Mouse (Mus musculus) hindbrain, embryonic 15.5 days (tissue): Measurements from ENCODE around the gene Kif3c. TPM values are rescaled to one million over a fixed set of nuclear protein-coding genes. Genes with fewer than 3 reads are reported as not detected.

Experiments
- ATAC-seq: fragments of 200-750 bp; cut with Nextera tagmentation; 2 replicates; pipeline ENCODE4 v1.8.0; 2017; ENCODE audit warnings: low read depth, moderate number of reproducible peaks, moderate TSS enrichment; ENCODE audit not compliant: low FRiP score
- H3K27ac ChIP-seq: fragments of 300-500 bp; sonication (generic); replicated peaks from 2 replicates; pipeline ENCODE4 v1.5.1; 2015; ENCODE audit warnings: mild to moderate bottlenecking, inconsistent platforms
- H3K27me3 ChIP-seq: fragments of 300-500 bp; sonication (generic); 2 replicates; pipeline ENCODE4 v1.6.1; 2015; ENCODE audit warnings: control low read depth, inconsistent platforms
- H3K36me3 ChIP-seq: fragments of 300-500 bp; sonication (generic); 2 replicates; pipeline ENCODE4 v1.6.1; 2015; ENCODE audit warnings: control low read depth, inconsistent platforms
- H3K4me1 ChIP-seq: fragments of 300-500 bp; sonication (generic); replicated peaks from 2 replicates; pipeline ENCODE4 v1.6.1; 2015; ENCODE audit warnings: control low read depth, inconsistent platforms
- H3K4me2 ChIP-seq: fragments of 300-500 bp; sonication (generic); 2 replicates; pipeline ENCODE4 v1.6.1; 2015; ENCODE audit warnings: moderate library complexity, mild to moderate bottlenecking, inconsistent platforms
- H3K4me3 ChIP-seq: fragments of 300-500 bp; sonication (generic); 2 replicates; pipeline ENCODE4 v1.5.1; 2015; ENCODE audit warnings: mild to moderate bottlenecking, inconsistent platforms
- H3K9ac ChIP-seq: fragments of 300-500 bp; sonication (generic); 2 replicates; pipeline ENCODE4 v1.6.1; 2015; ENCODE audit warnings: inconsistent platforms
- H3K9me3 ChIP-seq: fragments of 300-500 bp; sonication (generic); 2 replicates; pipeline ENCODE4 v1.6.1; 2016; ENCODE audit warnings: control low read depth, inconsistent platforms
- WGBS: fragments of 180-500 bp; shearing (Covaris S2); methylation state at CpG from one replicate; pipeline ENCODE4 v1.1.7; 2015; 5-methylcytosine and 5-hydroxymethylcytosine counted together
- polyA plus RNA-seq: library from polyadenylated mRNA; unstranded; fragments of >200 nt; fragmentation: Nextera tagmentation; extraction: Ambion mirVana; gene quantifications from 2 replicates; pipeline ENCODE4 v1.2.1, GENCODE M21; 2015

The Kif3c gene
- polyA plus RNA-seq, 1 experiment from 2014 or later = 85.8 TPM

DNA sequence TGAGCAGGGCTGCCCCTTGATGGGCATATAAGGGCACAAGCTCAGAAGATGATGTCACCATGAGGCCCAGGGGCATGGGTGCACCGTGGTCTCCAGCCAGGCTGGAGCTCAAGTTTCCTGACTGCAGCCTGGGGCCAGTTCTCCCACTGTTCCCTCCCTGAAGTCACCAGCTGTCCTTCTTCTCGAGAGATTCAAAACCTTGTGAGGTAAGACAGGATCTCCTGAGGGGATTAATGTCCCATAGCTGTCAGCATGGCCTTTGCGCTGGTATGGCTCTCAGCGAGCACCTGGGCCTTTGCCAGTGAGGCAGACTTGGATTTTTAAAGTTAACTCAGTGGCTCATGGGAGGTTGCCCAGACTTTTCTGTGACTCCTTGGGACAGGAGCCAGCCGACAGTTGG lies 14.8 kb upstream of the Kif3c start:
- 73% methylated on average over 5 of the region's 5 CpGs for WGBS
- no peaks in the 10 kb centered on the region for H3K27me3 ChIP-seq
- H3K36me3 ChIP-seq = no peaks in the 10 kb centered on the region
- H3K4me3 ChIP-seq = no peak overlapping the region
- no peak overlapping the region for H3K27ac ChIP-seq
- no peaks in the 10 kb centered on the region for H3K4me1 ChIP-seq
- no peak for ATAC-seq
- no peaks in the 10 kb centered on the region for H3K9me3 ChIP-seq
- no peak overlapping the region for H3K4me2 ChIP-seq
- no peak overlapping the region for H3K9ac ChIP-seq

DNA sequence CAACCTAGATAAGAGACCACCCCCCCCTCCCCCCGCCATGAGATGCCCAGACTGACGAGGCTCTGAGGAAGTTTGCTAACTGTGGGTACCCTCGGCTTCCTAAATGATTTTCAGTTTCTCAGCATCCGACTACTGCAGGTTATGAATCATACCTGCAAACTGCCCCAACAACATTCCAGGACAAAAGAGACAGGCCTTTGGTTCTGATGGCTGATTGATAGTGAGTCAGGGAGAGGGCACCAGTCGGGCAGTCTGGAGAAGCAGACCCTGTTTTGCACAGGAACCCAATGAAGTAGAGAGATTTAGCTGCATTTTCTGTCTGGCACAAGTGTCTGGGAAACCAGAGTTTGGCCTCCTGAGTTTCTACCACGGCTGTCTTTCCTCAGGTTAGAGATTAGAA lies 12.7 kb upstream of the Kif3c start:
- WGBS = 83% methylated on average over 6 of the region's 6 CpGs
- Histone ChIP-seq H3K27me3 (no peaks in the 10 kb centered on the region), H3K4me3 (no peak overlapping the region), H3K36me3 (no peaks in the 10 kb centered on the region), H3K4me2 (no peak overlapping the region), H3K27ac (no peak overlapping the region), H3K9me3 (no peaks in the 10 kb centered on the region), H3K9ac (no peak overlapping the region), H3K4me1 (no peaks in the 10 kb centered on the region)
- no peak for ATAC-seq

DNA sequence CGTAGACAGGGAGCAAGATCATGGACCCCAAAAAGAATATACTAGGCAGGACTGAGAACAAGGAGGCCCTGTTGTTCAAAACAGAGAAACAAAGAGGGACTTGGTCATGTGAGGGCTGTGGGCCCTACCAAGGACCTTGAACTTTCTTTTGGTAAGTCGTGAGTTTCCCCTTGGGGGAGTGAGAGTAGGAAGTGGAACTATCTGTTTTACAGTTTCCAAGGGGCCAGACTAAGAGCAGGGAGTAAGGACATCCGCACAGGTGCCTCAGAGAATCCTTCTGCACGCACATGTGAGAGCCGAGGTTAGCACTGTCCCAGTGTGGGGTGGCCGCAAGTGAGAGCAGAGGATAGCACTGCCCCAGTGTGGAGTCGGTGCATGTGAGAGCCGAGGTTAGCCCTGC lies 9.9 kb upstream of the Kif3c start:
- H3K27ac ChIP-seq = no peak overlapping the region
- H3K36me3 ChIP-seq = no peaks in the 10 kb centered on the region
- no peak for ATAC-seq
- no peak overlapping the region for H3K4me2 ChIP-seq
- no peaks in the 10 kb centered on the region for H3K4me1 ChIP-seq
- WGBS = 91% methylated on average over 8 of the region's 8 CpGs
- no peaks in the 10 kb centered on the region for H3K27me3 ChIP-seq
- H3K4me3 ChIP-seq = no peak overlapping the region
- no peaks in the 10 kb centered on the region for H3K9me3 ChIP-seq
- no peak overlapping the region for H3K9ac ChIP-seq

GRCm38 (mm10) chr12:3356824-3357223 lies 8.1 kb upstream of the Kif3c start:
- H3K9ac ChIP-seq = no peak overlapping the region
- ATAC-seq = no peak; the same call in 1 of the 2 replicates
- no peaks in the 10 kb centered on the region for H3K36me3 ChIP-seq
- WGBS = 80% methylated on average over 16 of the region's 16 CpGs
- no peaks in the 10 kb centered on the region for H3K9me3 ChIP-seq
- no peak overlapping the region for H3K27ac ChIP-seq
- no peaks in the 10 kb centered on the region for H3K4me1 ChIP-seq
- H3K4me2 ChIP-seq = peak overlapping the region; percentile 32
- 0 out of 2 replicates have a peak overlapping the region, but pooled peaks have one; percentile 15 for H3K4me3 ChIP-seq
- H3K27me3 ChIP-seq = no peaks in the 10 kb centered on the region

- Histone ChIP-seq H3K9ac (no peak overlapping the region), H3K27me3 (no peaks in the 10 kb centered on the region), H3K9me3 (no peaks in the 10 kb centered on the region), H3K4me3 (no peak overlapping the region), H3K36me3 (no peaks in the 10 kb centered on the region), H3K4me1 (0 out of 2 replicates have a peak, but pooled peaks cover 5% of the 10 kb centered on the region), H3K4me2 (no peak overlapping the region), H3K27ac (no peak overlapping the region)
- WGBS = 33% methylated on average over 3 of the region's 3 CpGs
- ATAC-seq = no peak
These were observed 5.6 kb upstream of the Kif3c start for GRCm38 (mm10) chr12:3359302-3359701.

DNA sequence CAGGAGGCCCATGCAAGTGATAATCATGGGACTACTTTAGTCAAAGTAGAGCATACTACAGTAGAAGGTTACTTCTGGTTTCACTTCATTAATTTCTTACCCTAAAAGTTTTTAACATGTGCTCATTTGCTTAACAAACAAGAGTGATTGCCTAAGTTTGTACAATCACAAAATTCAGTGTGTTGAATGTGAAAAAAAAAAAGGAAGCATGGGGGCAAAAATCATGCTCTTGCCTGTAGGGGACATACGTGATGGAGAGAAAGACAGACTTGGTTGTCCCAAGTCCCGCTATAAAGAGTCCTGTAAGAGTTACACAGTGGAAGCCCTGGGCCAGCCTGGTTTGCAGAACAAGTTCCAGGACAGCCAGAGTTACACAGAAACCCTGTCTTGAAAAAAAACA lies 4.9 kb upstream of the Kif3c start:
- 92% methylated on average over 2 of the region's 2 CpGs for WGBS
- H3K4me3 ChIP-seq = no peak overlapping the region
- H3K36me3 ChIP-seq = no peaks in the 10 kb centered on the region
- no peak overlapping the region for H3K9ac ChIP-seq
- H3K27ac ChIP-seq = no peak overlapping the region
- H3K4me1 ChIP-seq = 0 out of 2 replicates have a peak, but pooled peaks cover 9% of the 10 kb centered on the region
- H3K27me3 ChIP-seq = no peaks in the 10 kb centered on the region
- H3K4me2 ChIP-seq = no peak overlapping the region
- H3K9me3 ChIP-seq = no peaks in the 10 kb centered on the region
- no peak for ATAC-seq

- no peaks in the 10 kb centered on the region for H3K9me3 ChIP-seq
- WGBS = 79% methylated on average over 5 of the region's 5 CpGs
- H3K9ac ChIP-seq = no peak overlapping the region
- peak overlapping the region; percentile 68; the same call in 1 of the 2 replicates for H3K4me2 ChIP-seq
- peaks cover 12% of the 10 kb centered on the region; the same call in 1 of the 2 replicates for H3K36me3 ChIP-seq
- no peaks in the 10 kb centered on the region for H3K27me3 ChIP-seq
- peaks cover 37% of the 10 kb centered on the region for H3K4me1 ChIP-seq
- peak; percentile 4 for ATAC-seq
- no peak overlapping the region; the same call in 1 of the 2 replicates for H3K4me3 ChIP-seq
- H3K27ac ChIP-seq = peak overlapping the region; percentile 97
These were observed 856 bp upstream of the Kif3c start for GRCm38 (mm10) chr12:3364076-3364475.

DNA sequence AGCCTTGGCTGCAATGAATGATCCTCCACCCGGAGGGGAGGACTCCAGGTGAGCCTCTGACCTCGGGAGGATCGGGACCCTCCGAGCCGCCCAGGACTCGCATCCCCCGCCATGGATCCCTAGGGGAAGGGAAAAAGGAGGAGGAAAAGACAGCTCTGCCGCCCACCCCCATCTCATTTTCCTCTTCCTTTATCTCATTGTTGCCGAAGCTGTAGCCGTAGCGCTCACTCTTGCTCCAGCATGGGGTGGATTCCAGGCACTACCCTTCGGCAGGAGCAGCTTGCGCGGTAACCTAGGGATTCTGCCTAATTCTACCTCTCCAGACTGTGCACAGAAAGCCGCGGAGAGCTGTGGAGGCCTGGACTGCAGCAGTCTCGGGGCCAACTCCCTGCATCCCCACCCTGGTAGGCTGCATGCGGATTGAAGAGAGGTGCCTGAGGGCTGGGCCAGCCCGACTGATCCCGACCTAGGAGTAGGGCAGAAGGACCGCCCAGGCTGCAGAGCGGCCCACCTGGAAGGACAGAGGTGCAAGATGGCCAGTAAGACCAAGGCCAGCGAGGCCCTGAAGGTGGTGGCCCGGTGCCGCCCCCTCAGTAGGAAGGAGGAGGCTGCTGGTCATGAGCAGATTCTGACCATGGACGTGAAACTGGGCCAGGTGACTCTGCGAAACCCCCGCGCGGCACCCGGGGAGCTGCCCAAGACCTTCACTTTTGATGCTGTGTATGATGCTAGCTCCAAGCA lies 687 bp downstream of the Kif3c start:
- peak; percentile 15 for ATAC-seq
- 3% methylated on average over 31 of the region's 31 CpGs for WGBS
- Histone ChIP-seq H3K36me3 (peaks cover 12% of the 10 kb centered on the region; the same call in 1 of the 2 replicates), H3K4me1 (peaks cover 53% of the 10 kb centered on the region), H3K9me3 (no peaks in the 10 kb centered on the region), H3K4me2 (peak overlapping the region; percentile 68), H3K27me3 (no peaks in the 10 kb centered on the region), H3K4me3 (peak overlapping the region; percentile 79), H3K27ac (peak overlapping the region; percentile 97), H3K9ac (peak overlapping the region; percentile 92)

DNA sequence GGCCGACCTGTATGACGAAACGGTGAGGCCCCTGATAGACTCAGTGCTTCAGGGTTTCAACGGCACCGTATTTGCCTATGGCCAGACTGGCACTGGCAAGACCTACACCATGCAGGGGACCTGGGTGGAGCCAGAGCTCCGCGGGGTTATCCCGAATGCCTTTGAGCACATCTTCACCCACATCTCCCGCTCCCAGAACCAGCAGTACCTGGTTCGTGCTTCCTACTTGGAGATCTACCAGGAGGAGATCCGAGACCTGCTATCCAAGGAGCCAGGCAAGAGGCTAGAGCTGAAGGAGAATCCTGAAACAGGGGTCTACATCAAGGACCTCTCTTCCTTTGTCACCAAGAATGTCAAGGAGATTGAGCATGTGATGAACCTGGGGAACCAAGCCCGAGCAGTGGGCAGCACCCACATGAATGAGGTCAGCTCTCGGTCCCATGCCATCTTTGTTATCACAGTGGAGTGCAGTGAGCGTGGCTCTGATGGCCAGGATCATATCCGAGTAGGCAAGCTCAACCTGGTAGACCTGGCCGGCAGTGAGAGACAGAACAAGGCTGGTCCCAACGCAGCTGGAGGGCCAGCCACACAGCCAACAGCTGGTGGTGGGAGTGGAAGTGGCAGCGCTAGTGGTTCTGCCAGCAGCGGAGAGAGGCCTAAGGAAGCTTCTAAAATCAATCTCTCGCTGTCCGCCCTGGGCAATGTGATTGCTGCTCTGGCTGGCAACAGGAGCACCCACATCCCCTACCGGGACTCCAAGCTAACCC lies 1.4 kb downstream of the Kif3c start:
- Histone ChIP-seq H3K27me3 (no peaks in the 10 kb centered on the region), H3K4me3 (peak overlapping the region; percentile 79), H3K9ac (peak overlapping the region; percentile 92), H3K9me3 (no peaks in the 10 kb centered on the region), H3K4me1 (peaks cover 60% of the 10 kb centered on the region), H3K36me3 (peaks cover 12% of the 10 kb centered on the region; the same call in 1 of the 2 replicates), H3K27ac (peak overlapping the region; percentile 97), H3K4me2 (peak overlapping the region; percentile 68)
- 61% methylated on average over 22 of the region's 22 CpGs for WGBS
- no peak for ATAC-seq

DNA sequence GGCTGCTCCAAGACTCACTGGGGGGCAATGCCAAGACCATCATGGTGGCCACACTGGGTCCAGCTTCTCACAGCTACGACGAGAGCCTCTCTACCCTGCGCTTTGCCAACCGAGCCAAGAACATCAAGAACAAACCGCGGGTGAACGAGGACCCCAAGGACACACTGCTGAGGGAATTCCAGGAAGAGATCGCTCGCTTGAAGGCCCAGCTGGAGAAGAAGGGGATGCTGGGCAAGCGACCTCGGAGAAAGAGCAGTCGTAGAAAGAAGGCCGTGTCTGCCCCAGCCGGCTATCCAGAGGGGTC lies 2.0 kb downstream of the Kif3c start:
- Histone ChIP-seq H3K27me3 (no peaks in the 10 kb centered on the region), H3K9ac (no peak overlapping the region), H3K9me3 (no peaks in the 10 kb centered on the region), H3K27ac (no peak overlapping the region), H3K4me3 (peak overlapping the region; percentile 79), H3K36me3 (peaks cover 12% of the 10 kb centered on the region; the same call in 1 of the 2 replicates), H3K4me2 (peak overlapping the region; percentile 68), H3K4me1 (peaks cover 66% of the 10 kb centered on the region)
- ATAC-seq = no peak
- 95% methylated on average over 14 of the region's 14 CpGs for WGBS

DNA sequence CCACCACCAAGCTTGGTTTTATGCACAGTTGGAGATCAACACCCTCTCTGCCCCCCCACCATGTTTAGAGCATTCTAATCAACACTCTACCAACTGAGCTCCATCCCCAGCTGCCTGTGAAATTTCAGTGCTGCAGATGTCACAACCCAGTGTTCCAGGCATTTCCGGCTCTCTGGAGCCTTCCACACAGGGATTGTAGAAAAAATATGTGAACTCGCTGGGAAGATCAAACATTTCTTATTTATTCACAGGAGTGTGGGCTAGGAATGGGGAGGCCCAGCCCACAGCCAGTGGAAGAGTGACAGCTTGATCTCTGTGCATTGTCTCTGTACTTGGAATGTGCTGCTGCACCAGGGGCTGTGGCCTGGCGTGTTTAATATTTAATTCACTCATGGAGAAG lies 3.8 kb downstream of the Kif3c start:
- Histone ChIP-seq H3K27me3 (no peaks in the 10 kb centered on the region), H3K27ac (peak overlapping the region; percentile 34; the same call in 1 of the 2 replicates), H3K9me3 (no peaks in the 10 kb centered on the region), H3K36me3 (peaks cover 12% of the 10 kb centered on the region), H3K4me2 (peak overlapping the region; percentile 68), H3K9ac (peak overlapping the region; percentile 30), H3K4me3 (peak overlapping the region; percentile 79), H3K4me1 (peaks cover 80% of the 10 kb centered on the region)
- ATAC-seq = no peak
- 21% methylated on average over 3 of the region's 3 CpGs for WGBS
